Mouse (Mus musculus): ENCODE data around the gene Tmem270.

The Tmem270 gene

GRCm38 (mm10) chr5:134876801-134877200 lies 29.7 kb downstream of the Tmem270 start:
- DNase-seq = no peak

- no peak for DNase-seq
Measured at GRCm38 (mm10) chr5:134875245-134875644, 31.3 kb downstream of the Tmem270 start.

GRCm38 (mm10) chr5:134873956-134874879 lies 32.3 kb downstream of the Tmem270 start:
- no peak for DNase-seq

GRCm38 (mm10) chr5:134873034-134873433 lies 33.5 kb downstream of the Tmem270 start:
- DNase-seq = no peak

GRCm38 (mm10) chr5:134872597-134872996 lies 33.9 kb downstream of the Tmem270 start:
- no peak for DNase-seq

- no peak for DNase-seq
Measured at GRCm38 (mm10) chr5:134868506-134868905, 38.0 kb downstream of the Tmem270 start.

GRCm38 (mm10) chr5:134867320-134868144 lies 39.0 kb downstream of the Tmem270 start:
- no peak for DNase-seq

- peak; percentile 25 for DNase-seq
Measured at GRCm38 (mm10) chr5:134865158-134865557, 41.4 kb downstream of the Tmem270 start.

- no peak for DNase-seq
Measured at GRCm38 (mm10) chr5:134861902-134862497, 44.5 kb downstream of the Tmem270 start.

GRCm38 (mm10) chr5:134859193-134859592 lies 47.3 kb downstream of the Tmem270 start:
- no peak for DNase-seq

- DNase-seq = no peak
Measured at GRCm38 (mm10) chr5:134858378-134858777, 48.2 kb downstream of the Tmem270 start.

- no peak for DNase-seq
Measured at GRCm38 (mm10) chr5:134852873-134853272, 53.7 kb downstream of the Tmem270 start.

Measured in kidney, adult 18-20 months (tissue).